13 mouse cellular contexts compared by ENCODE assay signal in genomic region chr10:40152550-40152857, GRCm38 (mm10). TPM values are rescaled to one million over a fixed set of nuclear protein-coding genes. Genes with fewer than 3 reads are reported as not detected.
DNase-seq lines count a peak whose midpoint lies in the region; ATAC-seq and TF ChIP-seq lines count a peak whose summit lies in the region.
"Had no signal": no experiment of that assay in that cellular context is flagged by ENCODE, and none has a peak within 500 bp of the region (broad histone marks: within the 10 kb centered on the region; RNA-seq: fewer than 3 reads in every experiment).

No protein-coding gene starts in this region.

- no peak overlapping the region for H3K9ac ChIP-seq in lung, postnatal 0 days (replicated peaks; ENCODE audit: low read depth)
- H3K9ac ChIP-seq in midbrain, postnatal 0 days (replicated peaks; ENCODE audit: low read length, poor library complexity, severe bottlenecking) = no peak overlapping the region
- H3K9ac ChIP-seq: embryonic facial prominence, embryonic 12.5 days had no signal

- no peak overlapping the region for H3K4me3 ChIP-seq in lung, postnatal 0 days (ENCODE audit: low read depth, low read length)
- H3K4me3 ChIP-seq in limb, embryonic 10.5 days = no peak overlapping the region
- no peak overlapping the region for H3K4me3 ChIP-seq in midbrain, postnatal 0 days (ENCODE audit: low read depth, low read length)
- H3K4me3 ChIP-seq in hindbrain, embryonic 10.5 days = no peak overlapping the region
- H3K4me3 ChIP-seq: embryonic facial prominence, embryonic 12.5 days; gastrocnemius, adult 2 months had no signal

- H3K36me3 ChIP-seq in lung, postnatal 0 days (ENCODE audit: insufficient read depth, low read length) = no peaks in the 10 kb centered on the region
- H3K36me3 ChIP-seq in limb, embryonic 10.5 days = no peaks in the 10 kb centered on the region
- H3K36me3 ChIP-seq in midbrain, postnatal 0 days (ENCODE audit: insufficient read depth, low read length) = no peaks in the 10 kb centered on the region
- no peaks in the 10 kb centered on the region for H3K36me3 ChIP-seq in hindbrain, embryonic 10.5 days
- H3K36me3 ChIP-seq: embryonic facial prominence, embryonic 12.5 days had no signal

- no peak overlapping the region for H3K4me2 ChIP-seq in lung, postnatal 0 days (replicated peaks; ENCODE audit: low read depth, low read length)
- no peak overlapping the region for H3K4me2 ChIP-seq in midbrain, postnatal 0 days (ENCODE audit: low read depth, low read length, poor library complexity, severe bottlenecking)
- H3K4me2 ChIP-seq: embryonic facial prominence, embryonic 12.5 days had no signal

- no peak overlapping the region for H3K27ac ChIP-seq in lung, postnatal 0 days (ENCODE audit: low read length)
- peak overlapping the region; percentile 80; the same call in 1 of the 2 replicates for H3K27ac ChIP-seq in limb, embryonic 10.5 days
- H3K27ac ChIP-seq in midbrain, postnatal 0 days (ENCODE audit: low read depth, low read length) = no peak overlapping the region
- no peak overlapping the region for H3K27ac ChIP-seq in hindbrain, embryonic 10.5 days
- H3K27ac ChIP-seq: gastrocnemius, adult 2 months; kidney, postnatal 0 days had no signal

- peak; percentile 69 for ATAC-seq in lung, postnatal 0 days
- ATAC-seq in midbrain, postnatal 0 days (ENCODE audit: low FRiP score) = no peak

- H3K9me3 ChIP-seq in lung, postnatal 0 days (ENCODE audit: low read length) = no peaks in the 10 kb centered on the region
- no peaks in the 10 kb centered on the region for H3K9me3 ChIP-seq in limb, embryonic 10.5 days (replicated peaks)
- no peaks in the 10 kb centered on the region for H3K9me3 ChIP-seq in midbrain, postnatal 0 days (ENCODE audit: low read length)
- H3K9me3 ChIP-seq in hindbrain, embryonic 10.5 days = no peaks in the 10 kb centered on the region
- H3K9me3 ChIP-seq: embryonic facial prominence, embryonic 12.5 days had no signal

- H3K27me3 ChIP-seq in lung, postnatal 0 days (replicated peaks; ENCODE audit: insufficient read depth, low read length) = no peaks in the 10 kb centered on the region
- no peaks in the 10 kb centered on the region for H3K27me3 ChIP-seq in limb, embryonic 10.5 days (ENCODE audit: low read depth, poor library complexity, severe bottlenecking)
- H3K27me3 ChIP-seq in midbrain, postnatal 0 days (ENCODE audit: insufficient read depth, low read length) = no peaks in the 10 kb centered on the region
- no peaks in the 10 kb centered on the region for H3K27me3 ChIP-seq in hindbrain, embryonic 10.5 days (ENCODE audit: insufficient read depth, poor library complexity, severe bottlenecking)
- H3K27me3 ChIP-seq: embryonic facial prominence, embryonic 12.5 days had no signal

- no peak for TF ChIP-seq EP300 in lung, postnatal 0 days (IDR thresholded peaks at IDR 0.05)

- WGBS in lung, postnatal 0 days = 75% methylated on average over 4 of the region's 4 CpGs
- 70% methylated on average over 4 of the region's 4 CpGs for WGBS in limb, embryonic 10.5 days
- WGBS in midbrain, postnatal 0 days = 70% methylated on average over 4 of the region's 4 CpGs
- 84% methylated on average over 4 of the region's 4 CpGs for WGBS in hindbrain, embryonic 10.5 days

- no peak for TF ChIP-seq CTCF in lung, postnatal 0 days (IDR thresholded peaks at IDR 0.05)
- no peak for TF ChIP-seq CTCF in midbrain, postnatal 0 days (IDR thresholded peaks at IDR 0.05)

- no peaks in the 10 kb centered on the region for H3K4me1 ChIP-seq in lung, postnatal 0 days (ENCODE audit: insufficient read depth, low read depth, low read length)
- peaks cover 17% of the 10 kb centered on the region for H3K4me1 ChIP-seq in limb, embryonic 10.5 days
- no peaks in the 10 kb centered on the region for H3K4me1 ChIP-seq in midbrain, postnatal 0 days (ENCODE audit: insufficient read depth, low read length)
- 0 out of 2 replicates have a peak, but pooled peaks cover 7% of the 10 kb centered on the region for H3K4me1 ChIP-seq in hindbrain, embryonic 10.5 days (replicated peaks)
- H3K4me1 ChIP-seq: embryonic facial prominence, embryonic 12.5 days had no signal

- peak; percentile 59 for DNase-seq in adrenal gland, adult 2 months
- no peak for DNase-seq in adrenal gland, adult 8-10 months
- DNase-seq in lung, postnatal 0 days (ENCODE audit: low spot score) = no peak
- no peak for DNase-seq in lung, postnatal 10 days
- no peak for DNase-seq in limb, embryonic 10.5 days (ENCODE audit: low spot score)
- no peak for DNase-seq in midbrain, postnatal 0 days (ENCODE audit: low spot score)
- no peak for DNase-seq in layer of hippocampus, adult 9-10 months (ENCODE audit: low spot score)
- DNase-seq in hindbrain, embryonic 10.5 days (ENCODE audit: low spot score) = no peak
- DNase-seq: B cell, adult 2 months; gastrocnemius, adult 2 months; lung, postnatal 14 days had no signal

RNA-seq across cellular contexts. Expression of gene Slc16a10, which starts 10.4 kb away (rescaled TPM):
- total RNA-seq in adrenal gland, adult 2 months (2021) = 10 to 100 TPM; 21.1 to 24.2 TPM
- polyA plus RNA-seq in adrenal gland, adult 2 months (2012; rRNA removed) = 6.8 and 11.5 TPM in 2 replicates
- total RNA-seq in adrenal gland, adult 8-10 months (2022) = 10 to 100 TPM; 11.2 to 17.4 (median 15.0) TPM
- polyA plus RNA-seq in lung, postnatal 0 days (2015; fragmentation: Nextera tagmentation; extraction: Ambion mirVana) = 7.3 and 8.7 TPM in 2 replicates
- 10.4 and 12.6 TPM in 2 replicates for polyA plus RNA-seq in limb, embryonic 10.5 days (2016; fragmentation: Nextera tagmentation; extraction: Ambion mirVana)
- total RNA-seq in midbrain, postnatal 0 days (2014; rRNA removed) = 2.1 and 2.2 TPM in 2 replicates
- polyA plus RNA-seq in midbrain, postnatal 0 days (2015; fragmentation: Nextera tagmentation; extraction: Ambion mirVana) = 2.0 and 2.2 TPM in 2 replicates
- 8.7 and 10.3 TPM in 2 replicates for polyA plus RNA-seq in hindbrain, embryonic 10.5 days (2016; fragmentation: Nextera tagmentation; extraction: Ambion mirVana)
